Mouse (Mus musculus): ENCODE results near the gene Acap3. TPM values are rescaled to one million over a fixed set of nuclear protein-coding genes. Genes with fewer than 3 reads are reported as not detected.

The Acap3 gene
- polyA plus RNA-seq, 1 experiment from 2014 or later: 54.6 TPM

GRCm38 (mm10) chr4:155856071-155856470, 35.6 kb upstream of the Acap3 start:
- no peak overlapping the region for H3K9ac ChIP-seq (replicated peaks)
- H3K27me3 ChIP-seq: no peaks in the 10 kb centered on the region
- ATAC-seq (ENCODE audit: low FRiP score, low read depth): no peak
- H3K4me3 ChIP-seq: no peak overlapping the region
- no peak overlapping the region for H3K4me2 ChIP-seq (replicated peaks)
- 92% methylated on average over 12 of the region's 12 CpGs for whole genome bisulfite sequencing
- H3K27ac ChIP-seq (replicated peaks): no peak overlapping the region
- H3K4me1 ChIP-seq: no peaks in the 10 kb centered on the region
- H3K9me3 ChIP-seq: no peaks in the 10 kb centered on the region
- H3K36me3 ChIP-seq: peaks cover 86% of the 10 kb centered on the region

DNA sequence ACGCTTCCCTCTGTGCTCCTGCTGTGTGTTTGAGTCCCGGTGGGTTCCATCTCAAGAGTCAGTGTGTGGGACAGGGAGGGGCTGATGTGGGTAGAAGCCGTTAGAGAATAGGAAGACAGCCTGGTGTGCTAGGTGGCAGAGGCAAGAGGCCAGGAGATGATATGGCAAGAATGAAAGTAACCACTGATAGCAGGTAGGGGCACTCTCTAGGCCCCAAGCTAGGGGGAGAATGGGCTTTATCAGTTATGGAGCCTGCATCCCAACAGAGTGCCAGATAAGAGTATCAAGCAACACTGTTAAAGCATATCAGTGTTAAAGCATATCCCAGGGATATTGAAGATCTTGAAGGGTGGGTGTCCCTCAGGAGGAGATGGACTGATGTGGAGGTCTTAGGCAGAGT, 34.7 kb upstream of the Acap3 start:
- H3K27me3 ChIP-seq: no peaks in the 10 kb centered on the region
- no peak overlapping the region for H3K4me3 ChIP-seq
- H3K4me1 ChIP-seq: no peaks in the 10 kb centered on the region
- no peak for ATAC-seq (ENCODE audit: low FRiP score, low read depth)
- no peaks in the 10 kb centered on the region for H3K9me3 ChIP-seq
- no peak overlapping the region for H3K4me2 ChIP-seq (replicated peaks)
- WGBS: 90% methylated on average over 3 of the region's 3 CpGs
- no peak overlapping the region for H3K9ac ChIP-seq (replicated peaks)
- H3K27ac ChIP-seq (replicated peaks): no peak overlapping the region
- peaks cover 94% of the 10 kb centered on the region for H3K36me3 ChIP-seq

- Histone ChIP-seq H3K4me2 (replicated peaks) (no peak overlapping the region), H3K4me1 (no peaks in the 10 kb centered on the region), H3K36me3 (peaks cover 82% of the 10 kb centered on the region), H3K27ac (replicated peaks) (no peak overlapping the region), H3K9ac (replicated peaks) (no peak overlapping the region), H3K4me3 (no peak overlapping the region), H3K27me3 (no peaks in the 10 kb centered on the region), H3K9me3 (no peaks in the 10 kb centered on the region)
- no peak for ATAC-seq (ENCODE audit: low FRiP score, low read depth)
- WGBS: 30% methylated on average over 13 of the region's 13 CpGs
Observed at GRCm38 (mm10) chr4:155859318-155859717, 32.3 kb upstream of the Acap3 start.

DNA sequence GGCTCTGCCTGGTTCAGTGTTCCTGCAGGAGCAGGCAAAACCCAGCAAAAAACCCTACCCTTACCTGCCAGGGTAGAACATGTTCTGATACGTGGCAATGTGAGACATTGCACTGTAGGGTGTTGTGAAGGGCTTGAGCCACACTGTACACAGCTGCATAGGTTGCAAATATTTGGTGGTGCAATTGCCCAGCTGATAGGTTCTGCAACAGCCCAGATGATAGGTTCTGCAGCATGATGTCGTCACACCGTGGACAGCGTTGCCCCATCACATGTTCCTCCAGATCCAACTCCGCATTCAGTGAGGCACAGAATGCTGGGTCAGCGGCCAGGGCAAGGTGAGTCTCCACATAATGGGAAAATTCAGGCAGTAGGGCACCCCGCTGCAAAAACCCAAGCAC, 29.8 kb upstream of the Acap3 start:
- no peaks in the 10 kb centered on the region for H3K4me1 ChIP-seq

DNA sequence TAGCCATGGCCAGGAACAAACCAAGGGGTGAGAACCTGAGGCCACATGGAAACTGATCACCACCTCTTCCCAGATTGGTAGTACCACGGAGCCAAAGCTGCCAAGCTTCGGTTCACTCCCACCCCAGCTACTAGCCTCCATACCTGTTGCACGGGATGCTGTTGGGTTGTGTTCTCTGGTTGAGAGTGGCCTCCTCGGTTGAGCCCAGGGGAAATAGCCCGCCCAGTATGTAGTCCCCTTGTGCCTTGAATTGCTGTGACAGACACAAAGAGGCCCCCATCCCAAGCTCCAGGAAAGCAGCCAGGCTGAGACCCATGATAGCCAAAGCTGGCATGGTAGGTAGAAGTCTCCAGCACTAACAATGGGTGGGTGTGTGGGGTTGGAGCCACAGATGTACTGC, 28.6 kb upstream of the Acap3 start, which contains the start of gene Tas1r3:
TSS of gene Tas1r3 (minus strand) at position 362 of the 400 bp plus-strand sequence.
- no peak for ATAC-seq (ENCODE audit: low FRiP score, low read depth)
- no peaks in the 10 kb centered on the region for H3K9me3 ChIP-seq
- no peak within 1 kb of the TSS for H3K4me2 ChIP-seq (replicated peaks)
- no peak within 1 kb of the TSS for H3K27ac ChIP-seq (replicated peaks)
- H3K9ac ChIP-seq (replicated peaks): no peak within 1 kb of the TSS
- H3K4me3 ChIP-seq: no peak within 1 kb of the TSS
- H3K36me3 ChIP-seq: peaks cover 66% of the 10 kb centered on the region
- peaks cover under 1% of the 10 kb centered on the region; the same call in 1 of the 2 replicates for H3K4me1 ChIP-seq
- H3K27me3 ChIP-seq: no peaks in the 10 kb centered on the region
- 81% methylated on average over 5 of the region's 5 CpGs for WGBS

More for the DNA sequence above, 29.8 kb upstream of the Acap3 start:
- ATAC-seq (ENCODE audit: low FRiP score, low read depth): no peak
- Histone ChIP-seq H3K36me3 (peaks cover 76% of the 10 kb centered on the region), H3K9me3 (no peaks in the 10 kb centered on the region), H3K9ac (replicated peaks) (no peak overlapping the region), H3K27me3 (no peaks in the 10 kb centered on the region), H3K4me3 (no peak overlapping the region), H3K4me2 (replicated peaks) (no peak overlapping the region), H3K27ac (replicated peaks) (no peak overlapping the region)
- WGBS: 90% methylated on average over 7 of the region's 7 CpGs

DNA sequence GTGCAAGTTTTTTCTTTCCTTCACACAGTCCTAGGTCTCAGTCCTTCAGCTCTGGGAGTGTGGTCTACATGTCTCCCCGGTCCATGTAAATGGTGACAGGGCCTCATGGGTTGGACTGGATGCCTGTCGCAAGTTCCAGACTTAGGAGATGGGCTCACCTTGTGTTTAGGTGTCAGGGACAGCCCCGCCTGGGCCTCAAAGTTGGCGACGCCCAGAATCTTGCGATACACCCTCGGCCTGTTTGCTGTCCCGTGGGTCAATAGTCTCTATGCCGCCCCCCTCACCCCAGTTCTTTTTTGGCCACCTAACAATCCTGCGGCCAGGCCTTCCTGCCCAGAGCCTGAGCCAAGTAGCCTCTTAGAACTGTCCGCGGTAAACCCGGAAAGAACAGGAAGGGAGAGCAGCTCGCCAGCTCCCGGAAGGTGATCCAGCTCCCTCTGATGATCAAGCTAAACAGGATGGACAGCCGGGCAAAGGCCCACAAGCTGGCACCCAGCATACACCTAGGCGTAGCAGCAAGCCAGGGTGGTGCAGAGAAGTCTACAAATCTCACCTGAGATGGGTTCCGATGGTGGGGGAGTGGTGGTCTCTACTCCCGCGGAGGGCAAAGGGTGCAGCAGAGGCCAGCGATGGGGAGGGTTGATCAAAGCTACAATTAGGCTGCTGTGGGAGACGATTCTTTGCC, 22.9 kb upstream of the Acap3 start:
- Histone ChIP-seq H3K4me3 (peak overlapping the region; percentile 73), H3K4me2 (replicated peaks) (peak overlapping the region; percentile 97), H3K9me3 (no peaks in the 10 kb centered on the region), H3K9ac (replicated peaks) (peak overlapping the region; percentile 82), H3K4me1 (peaks cover 28% of the 10 kb centered on the region), H3K36me3 (peaks cover 41% of the 10 kb centered on the region), H3K27ac (replicated peaks) (no peak overlapping the region), H3K27me3 (no peaks in the 10 kb centered on the region)
- peak; percentile 64 for ATAC-seq (ENCODE audit: low FRiP score, low read depth)
- 12% methylated on average over 22 of the region's 22 CpGs for WGBS

DNA sequence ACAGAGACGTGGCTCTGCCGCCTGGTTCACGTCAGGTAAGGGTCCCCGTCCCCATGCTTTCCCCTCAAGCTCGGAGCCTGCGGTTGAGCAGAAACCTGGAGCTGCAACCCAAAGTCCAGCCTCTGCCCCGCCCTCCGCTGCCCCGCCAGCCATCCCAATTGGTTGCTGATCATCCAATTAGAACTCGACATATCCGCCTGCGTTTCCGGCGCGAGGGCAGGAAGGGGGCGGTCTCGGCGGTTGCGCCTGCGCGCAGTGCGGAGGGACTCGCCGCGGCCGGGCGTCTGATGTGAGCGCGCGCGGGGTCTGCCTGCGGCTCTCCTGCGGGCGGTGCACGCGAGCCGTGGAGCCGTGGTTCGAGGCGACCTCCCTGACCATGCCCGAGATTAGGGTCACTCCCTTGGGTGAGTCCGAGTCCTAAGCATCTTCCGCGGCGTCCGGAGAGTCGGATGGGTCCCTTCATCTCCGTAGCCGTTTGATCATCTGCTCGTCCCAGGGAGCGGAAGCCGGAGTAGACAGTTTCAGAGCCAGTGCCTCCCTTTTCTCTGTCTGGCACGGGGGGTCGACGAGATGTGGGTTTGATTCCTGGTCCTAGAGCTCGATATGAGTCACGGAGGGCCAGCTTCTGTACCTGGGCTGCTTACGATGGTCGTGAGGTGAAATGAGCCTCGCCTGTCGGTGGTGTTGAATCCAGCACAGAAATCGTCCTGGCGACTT, 22.1 kb upstream of the Acap3 start, which contains the start of the genes Cptp and Ints11:
TSS of gene Cptp (minus strand) at position 124 of the 717 bp plus-strand sequence.
TSS of gene Ints11 (plus strand) at position 230 of the 717 bp plus-strand sequence.
- H3K36me3 ChIP-seq: peaks cover 48% of the 10 kb centered on the region

GRCm38 (mm10) chr4:155871404-155871803, 20.2 kb upstream of the Acap3 start:
- no peak overlapping the region for H3K4me3 ChIP-seq
- ATAC-seq (ENCODE audit: low FRiP score, low read depth): no peak
- H3K36me3 ChIP-seq: peaks cover 48% of the 10 kb centered on the region
- H3K27ac ChIP-seq (replicated peaks): no peak overlapping the region
- no peak overlapping the region for H3K9ac ChIP-seq (replicated peaks)
- no peaks in the 10 kb centered on the region for H3K9me3 ChIP-seq
- peaks cover 28% of the 10 kb centered on the region for H3K4me1 ChIP-seq
- no peak overlapping the region for H3K4me2 ChIP-seq (replicated peaks)
- WGBS: 97% methylated on average over 7 of the region's 7 CpGs
- H3K27me3 ChIP-seq: no peaks in the 10 kb centered on the region

More for the DNA sequence above, 22.1 kb upstream of the Acap3 start, which contains the start of the genes Cptp and Ints11:
- H3K9ac ChIP-seq (replicated peaks): peak within 1 kb of the TSS; percentile 82
- no peaks in the 10 kb centered on the region for H3K27me3 ChIP-seq
- peak within 1 kb of the TSS; percentile 97 for H3K4me2 ChIP-seq (replicated peaks)
- peak within 1 kb of the TSS; percentile 58 for H3K27ac ChIP-seq (replicated peaks)
- no peaks in the 10 kb centered on the region for H3K9me3 ChIP-seq
- peak; percentile 98 for ATAC-seq (ENCODE audit: low FRiP score, low read depth)
- H3K4me3 ChIP-seq: peak within 1 kb of the TSS; percentile 73
- under 1% methylated on average over 63 of the region's 63 CpGs for WGBS
- peaks cover 28% of the 10 kb centered on the region for H3K4me1 ChIP-seq

DNA sequence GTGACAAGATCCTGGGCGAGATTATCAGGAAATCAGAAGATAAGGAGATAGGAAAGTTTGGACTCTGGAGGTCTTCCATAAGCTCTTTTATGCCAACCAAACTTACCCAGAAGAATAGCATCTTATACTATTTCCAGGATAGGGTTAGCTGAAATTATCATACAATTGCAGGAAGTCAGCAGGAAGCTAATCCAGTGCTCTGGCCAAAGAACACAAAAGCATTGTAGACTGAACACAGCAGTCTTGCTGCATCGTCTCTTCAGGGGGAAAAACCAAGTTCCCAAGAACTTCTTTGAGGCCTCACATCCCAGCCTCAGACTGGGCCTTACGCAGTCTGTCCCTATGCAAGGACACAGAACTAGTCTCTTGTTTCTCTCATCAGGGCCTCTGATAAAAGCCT, 8.0 kb upstream of the Acap3 start:
- 88% methylated on average over 3 of the region's 3 CpGs for WGBS
- H3K4me3 ChIP-seq: no peak overlapping the region
- H3K9me3 ChIP-seq: no peaks in the 10 kb centered on the region
- H3K27ac ChIP-seq (replicated peaks): no peak overlapping the region
- H3K4me1 ChIP-seq: no peaks in the 10 kb centered on the region
- ATAC-seq (ENCODE audit: low FRiP score, low read depth): no peak
- H3K4me2 ChIP-seq (replicated peaks): no peak overlapping the region
- H3K36me3 ChIP-seq: peaks cover 60% of the 10 kb centered on the region
- H3K9ac ChIP-seq (replicated peaks): no peak overlapping the region
- H3K27me3 ChIP-seq: no peaks in the 10 kb centered on the region

DNA sequence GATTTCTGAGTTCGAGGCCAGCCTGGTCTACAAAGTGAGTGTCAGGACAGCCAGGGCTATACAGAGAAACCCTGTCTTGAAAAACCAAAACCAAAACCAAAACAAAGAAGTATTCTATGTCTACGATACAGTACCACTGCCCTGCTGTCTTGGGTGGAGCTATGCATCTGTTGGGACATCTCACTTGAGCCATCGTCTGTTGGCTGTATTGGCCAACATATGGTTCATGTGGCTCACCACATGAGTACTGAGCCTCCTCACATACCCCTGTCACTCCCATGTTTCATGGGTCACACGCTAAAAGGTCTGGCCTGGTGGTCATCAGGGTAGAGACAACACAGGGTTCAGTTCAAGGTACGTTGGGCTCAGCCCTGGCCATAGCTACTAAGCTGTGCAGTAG, 5.3 kb upstream of the Acap3 start:
- no peak for ATAC-seq (ENCODE audit: low FRiP score, low read depth)
- no peak overlapping the region for H3K9ac ChIP-seq (replicated peaks)
- WGBS: 95% methylated on average over 5 of the region's 5 CpGs
- H3K27me3 ChIP-seq: no peaks in the 10 kb centered on the region
- no peak overlapping the region for H3K4me2 ChIP-seq (replicated peaks)
- peaks cover 11% of the 10 kb centered on the region for H3K4me1 ChIP-seq
- no peak overlapping the region for H3K4me3 ChIP-seq
- no peaks in the 10 kb centered on the region for H3K9me3 ChIP-seq
- peaks cover 64% of the 10 kb centered on the region for H3K36me3 ChIP-seq
- H3K27ac ChIP-seq (replicated peaks): no peak overlapping the region

DNA sequence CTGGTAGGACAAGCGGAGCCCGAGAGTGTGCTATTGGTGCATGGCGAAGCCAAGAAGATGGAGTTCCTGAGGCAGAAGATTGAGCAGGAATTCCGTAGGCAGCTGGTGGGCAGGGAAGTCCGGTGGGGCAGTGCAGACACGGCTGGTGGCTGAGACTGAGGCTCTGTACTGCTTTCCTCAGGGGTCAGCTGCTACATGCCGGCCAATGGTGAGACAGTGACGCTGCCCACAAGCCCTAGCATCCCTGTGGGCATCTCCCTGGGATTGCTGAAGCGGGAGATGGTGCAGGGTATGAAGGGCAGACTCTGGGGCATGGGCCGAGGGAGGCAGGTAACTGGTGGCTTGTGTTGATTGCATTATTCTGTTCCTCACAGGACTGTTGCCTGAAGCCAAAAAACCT, 3.9 kb upstream of the Acap3 start:
- Histone ChIP-seq H3K9me3 (no peaks in the 10 kb centered on the region), H3K4me1 (peaks cover 12% of the 10 kb centered on the region), H3K27ac (replicated peaks) (no peak overlapping the region), H3K9ac (replicated peaks) (no peak overlapping the region), H3K36me3 (peaks cover 64% of the 10 kb centered on the region), H3K4me2 (replicated peaks) (no peak overlapping the region), H3K4me3 (no peak overlapping the region), H3K27me3 (no peaks in the 10 kb centered on the region)
- 89% methylated on average over 10 of the region's 10 CpGs for WGBS
- ATAC-seq (ENCODE audit: low FRiP score, low read depth): no peak

- Histone ChIP-seq H3K27me3 (no peaks in the 10 kb centered on the region), H3K27ac (replicated peaks) (no peak overlapping the region), H3K4me3 (no peak overlapping the region), H3K4me1 (peaks cover 17% of the 10 kb centered on the region), H3K9ac (replicated peaks) (no peak overlapping the region), H3K36me3 (peaks cover 62% of the 10 kb centered on the region), H3K9me3 (no peaks in the 10 kb centered on the region), H3K4me2 (replicated peaks) (no peak overlapping the region)
- 94% methylated on average over 9 of the region's 9 CpGs for WGBS
- no peak for ATAC-seq (ENCODE audit: low FRiP score, low read depth)
Observed at GRCm38 (mm10) chr4:155888181-155888580, 3.4 kb upstream of the Acap3 start.

Measured in midbrain, embryonic 12.5 days (tissue).